Mouse (Mus musculus) heart, embryonic 11.5 days (tissue): ENCODE data around the gene Otud7a. TPM values are rescaled to one million over a fixed set of nuclear protein-coding genes. Genes with fewer than 3 reads are reported as not detected.

Experiments used
- ATAC-seq: fragments of 200-750 bp; cut with Nextera tagmentation; replicated peaks from 2 replicates; pipeline ENCODE4 v1.8.0; 2017; ENCODE audit warnings: moderate library complexity; ENCODE audit not compliant: insufficient number of reproducible peaks, low FRiP score, low TSS enrichment
- H3K27ac ChIP-seq: fragments of 300-500 bp; sonication (generic); 2 replicates; pipeline ENCODE4 v1.5.1; 2014; ENCODE audit warnings: mild to moderate bottlenecking, low read depth, low read length
- H3K27me3 ChIP-seq: fragments of 300-500 bp; sonication (generic); 2 replicates; pipeline ENCODE4 v1.6.1; 2014; ENCODE audit warnings: mild to moderate bottlenecking, low read length, mixed read lengths; ENCODE audit not compliant: control insufficient read depth, insufficient read depth
- H3K36me3 ChIP-seq: fragments of 300-500 bp; sonication (generic); 2 replicates; pipeline ENCODE4 v1.6.1; 2014; ENCODE audit warnings: mild to moderate bottlenecking, low read length, moderate library complexity, mixed read lengths; ENCODE audit not compliant: control insufficient read depth, insufficient read depth
- H3K4me1 ChIP-seq: fragments of 300-500 bp; sonication (generic); 2 replicates; pipeline ENCODE4 v1.6.1; 2014; ENCODE audit warnings: low read length; ENCODE audit not compliant: control insufficient read depth, insufficient read depth
- H3K4me2 ChIP-seq: fragments of 300-500 bp; sonication (generic); 2 replicates; pipeline ENCODE4 v1.6.1; 2014; ENCODE audit warnings: mild to moderate bottlenecking, moderate library complexity
- H3K4me3 ChIP-seq: fragments of 300-500 bp; sonication (generic); 2 replicates; pipeline ENCODE4 v1.5.1; 2014; ENCODE audit warnings: low read depth, low read length
- H3K9ac ChIP-seq: fragments of 300-500 bp; sonication (generic); 2 replicates; pipeline ENCODE4 v1.6.1; 2014; ENCODE audit warnings: mild to moderate bottlenecking, low read depth, low read length, moderate library complexity
- H3K9me3 ChIP-seq: fragments of 300-500 bp; sonication (generic); replicated peaks from 2 replicates; pipeline ENCODE4 v1.6.1; 2016; ENCODE audit warnings: low read length; ENCODE audit not compliant: control insufficient read depth
- WGBS: fragments of 180-500 bp; shearing (Covaris S2); extraction: QIAGEN DNeasy Blood & Tissue Kit; methylation state at CpG from one replicate; pipeline ENCODE4 v1.1.7; 2014; ENCODE audit not compliant: insufficient replicate concordance; 5-methylcytosine and 5-hydroxymethylcytosine counted together
- polyA plus RNA-seq: library from polyadenylated mRNA; unstranded; fragments of >200 nt; fragmentation: Nextera tagmentation; extraction: Ambion mirVana; gene quantifications from 2 replicates; pipeline ENCODE4 v1.2.1, GENCODE M21; 2014

Gene Otud7a
- polyA plus RNA-seq, 1 experiment from 2014 or later, result 0.17 TPM

DNA sequence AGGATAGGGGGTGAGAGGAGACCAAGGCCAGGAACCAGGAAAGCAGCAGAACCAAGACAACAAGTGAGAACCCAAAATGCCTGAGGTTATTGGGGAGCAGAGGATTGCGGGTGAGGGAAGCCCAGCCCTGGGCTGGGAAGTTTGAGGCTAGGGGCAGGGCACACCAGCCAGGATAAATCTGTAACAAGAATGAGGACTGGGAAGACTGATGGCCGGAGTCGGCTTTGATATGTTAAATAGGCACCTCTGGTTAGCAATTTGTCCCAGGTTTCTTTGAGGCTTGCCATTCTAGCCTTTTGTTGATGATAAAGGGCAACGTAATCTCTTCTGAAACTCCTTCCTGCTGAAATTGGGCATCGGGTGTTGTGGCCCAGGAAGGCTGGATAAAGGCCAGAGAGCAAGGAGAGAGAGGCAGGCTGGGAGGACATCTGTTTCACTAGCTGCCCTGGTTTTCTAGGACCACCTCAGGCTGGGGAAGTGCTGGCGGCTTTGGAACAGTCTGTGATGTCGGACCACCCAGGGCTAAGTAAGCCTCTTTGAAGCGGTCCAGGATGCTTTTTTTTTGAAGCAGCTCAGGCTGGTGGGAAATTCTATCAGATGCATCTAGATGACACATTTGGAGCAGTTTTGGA lies 351.6 kb downstream of the Otud7a start:
- 20% methylated on average over 8 of the region's 8 CpGs for WGBS
- Histone ChIP-seq H3K9me3 (no peaks in the 10 kb centered on the region), H3K36me3 (no peaks in the 10 kb centered on the region), H3K27me3 (no peaks in the 10 kb centered on the region), H3K9ac (no peak overlapping the region), H3K27ac (no peak overlapping the region), H3K4me2 (no peak overlapping the region), H3K4me3 (no peak overlapping the region), H3K4me1 (no peaks in the 10 kb centered on the region)
- ATAC-seq, result no peak

DNA sequence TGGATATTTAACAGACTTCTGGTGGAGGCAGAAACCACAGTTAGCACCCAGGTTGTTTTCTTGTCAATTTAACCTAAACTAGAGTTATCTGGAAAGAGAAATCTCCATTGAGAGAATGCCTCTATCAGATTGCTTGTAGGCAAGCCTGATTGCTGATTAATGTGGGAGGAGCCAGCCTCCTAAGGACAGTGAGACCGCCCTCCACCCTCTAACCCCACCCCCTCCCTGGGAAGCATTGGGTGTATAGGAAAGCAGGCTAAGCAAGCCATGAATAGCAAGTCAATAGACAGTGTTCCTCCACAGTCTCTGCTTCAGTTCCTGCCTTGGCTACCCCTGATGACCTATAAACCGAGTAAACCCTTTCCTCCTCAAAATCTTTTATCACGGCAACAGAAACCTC lies 353.9 kb downstream of the Otud7a start:
- Histone ChIP-seq H3K36me3 (no peaks in the 10 kb centered on the region), H3K9ac (no peak overlapping the region), H3K27me3 (no peaks in the 10 kb centered on the region), H3K4me2 (no peak overlapping the region), H3K4me1 (no peaks in the 10 kb centered on the region), H3K9me3 (peaks cover 6% of the 10 kb centered on the region), H3K4me3 (no peak overlapping the region), H3K27ac (no peak overlapping the region)
- no peak for ATAC-seq
- 82% methylated on average over 3 of the region's 3 CpGs for WGBS

DNA sequence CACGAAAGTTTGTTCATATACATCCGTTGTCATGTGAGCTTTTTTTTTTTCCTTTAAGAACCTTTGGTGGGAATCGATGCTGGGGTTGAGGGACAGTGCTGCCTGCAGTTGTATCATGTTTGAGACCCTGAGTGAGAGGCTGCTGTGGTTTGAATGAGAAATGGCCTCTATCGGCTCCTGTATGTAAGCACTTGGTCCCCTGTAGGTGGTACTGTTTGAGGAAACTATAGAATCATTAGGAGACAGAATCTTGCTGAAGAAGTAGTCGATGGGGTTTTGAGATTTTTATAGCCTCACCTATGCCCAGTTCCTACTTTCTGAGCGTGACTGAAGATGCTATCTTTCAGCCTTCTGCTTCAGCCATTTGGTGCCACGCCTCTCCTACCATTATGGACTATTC lies 354.8 kb downstream of the Otud7a start:
- ATAC-seq, result no peak
- H3K9ac ChIP-seq, result no peak overlapping the region

DNA sequence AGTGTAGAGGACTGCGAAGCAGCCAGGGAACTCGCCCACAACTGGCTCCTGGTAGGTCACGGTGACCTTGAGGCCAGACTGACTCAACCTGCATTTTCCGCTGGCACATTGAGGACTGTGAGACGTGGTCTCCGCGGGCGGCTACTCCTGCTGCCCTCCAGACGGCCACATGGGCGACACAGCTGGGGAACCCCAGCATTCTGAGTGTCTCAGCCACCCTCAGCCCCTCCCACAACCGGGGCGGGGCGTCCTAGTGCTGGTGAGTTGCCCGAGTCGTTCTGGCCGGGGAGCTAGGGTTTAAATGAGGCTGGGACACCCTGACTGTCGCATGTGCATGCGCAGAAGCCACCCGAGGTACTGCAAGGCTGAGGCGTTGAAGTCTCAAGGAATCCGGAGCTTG lies 358.2 kb downstream of the Otud7a start:
- H3K27me3 ChIP-seq, result no peaks in the 10 kb centered on the region
- no peak overlapping the region for H3K9ac ChIP-seq
- no peak overlapping the region for H3K4me3 ChIP-seq
- 88% methylated on average over 21 of the region's 21 CpGs for WGBS
- H3K36me3 ChIP-seq, result no peaks in the 10 kb centered on the region
- H3K9me3 ChIP-seq, result peaks cover 6% of the 10 kb centered on the region
- no peaks in the 10 kb centered on the region for H3K4me1 ChIP-seq
- H3K4me2 ChIP-seq, result no peak overlapping the region
- no peak overlapping the region for H3K27ac ChIP-seq
- ATAC-seq, result no peak

More for the DNA sequence above, 354.8 kb downstream of the Otud7a start:
- no peaks in the 10 kb centered on the region for H3K4me1 ChIP-seq
- H3K4me3 ChIP-seq, result no peak overlapping the region
- H3K36me3 ChIP-seq, result no peaks in the 10 kb centered on the region
- peaks cover 6% of the 10 kb centered on the region for H3K9me3 ChIP-seq
- H3K27me3 ChIP-seq, result no peaks in the 10 kb centered on the region
- 80% methylated on average over 7 of the region's 7 CpGs for WGBS
- H3K27ac ChIP-seq, result no peak overlapping the region
- no peak overlapping the region for H3K4me2 ChIP-seq

Other genes with a start within 250 kb of the Otud7a start
- gene Chrna7, start 232.2 kb upstream of the Otud7a start, polyA plus RNA-seq, result 0.34 and 1.1 TPM in 2 replicates